Mouse (Mus musculus) forebrain, embryonic 15.5 days (tissue): ENCODE measurements around the gene Ears2. TPM values are rescaled to one million over a fixed set of nuclear protein-coding genes. Genes with fewer than 3 reads are reported as not detected.
A peak's percentile ranks its signal among the peaks of the same experiment; 100 is the strongest.

Source experiments
- ATAC-seq: fragments of 200-750 bp; cut with Nextera tagmentation; replicated peaks from 2 replicates; pipeline ENCODE4 v1.8.0; 2017; ENCODE audit warnings: mild to moderate bottlenecking, moderate TSS enrichment, moderate library complexity
- H3K27ac ChIP-seq: fragments of 300-500 bp; sonication (generic); replicated peaks from 2 replicates; pipeline ENCODE4 v1.5.1; 2015; ENCODE audit warnings: mild to moderate bottlenecking, inconsistent platforms
- H3K27me3 ChIP-seq: fragments of 300-500 bp; sonication (generic); 2 replicates; pipeline ENCODE4 v1.6.1; 2015; ENCODE audit warnings: inconsistent platforms
- H3K36me3 ChIP-seq: fragments of 300-500 bp; sonication (generic); 2 replicates; pipeline ENCODE4 v1.6.1; 2015; ENCODE audit warnings: mild to moderate bottlenecking, inconsistent platforms
- H3K4me1 ChIP-seq: fragments of 300-500 bp; sonication (generic); 2 replicates; pipeline ENCODE4 v1.6.1; 2015; ENCODE audit warnings: inconsistent platforms
- H3K4me2 ChIP-seq: fragments of 300-500 bp; sonication (generic); replicated peaks from 2 replicates; pipeline ENCODE4 v1.6.1; 2015; ENCODE audit warnings: mild to moderate bottlenecking, inconsistent platforms
- H3K4me3 ChIP-seq: fragments of 300-500 bp; sonication (generic); 2 replicates; pipeline ENCODE4 v1.5.1; 2015; ENCODE audit warnings: mild to moderate bottlenecking, inconsistent platforms
- H3K9ac ChIP-seq: fragments of 300-500 bp; sonication (generic); replicated peaks from 2 replicates; pipeline ENCODE4 v1.6.1; 2015; ENCODE audit warnings: mild to moderate bottlenecking, inconsistent platforms
- H3K9me3 ChIP-seq: fragments of 300-500 bp; sonication (generic); 2 replicates; pipeline ENCODE4 v1.6.1; 2016; ENCODE audit warnings: inconsistent platforms
- WGBS: fragments of 180-500 bp; shearing (Covaris S2); methylation state at CpG from one replicate; pipeline ENCODE4 v1.1.7; 2015; ENCODE audit warnings: mixed read lengths; 5-methylcytosine and 5-hydroxymethylcytosine counted together
- polyA plus RNA-seq: library from polyadenylated mRNA; unstranded; fragments of >200 nt; fragmentation: Nextera tagmentation; extraction: Ambion mirVana; gene quantifications from 2 replicates; pipeline ENCODE4 v1.2.1, GENCODE M21; 2015

Gene Ears2
- polyA plus RNA-seq, 1 experiment from 2014 or later = 11.6 TPM

DNA sequence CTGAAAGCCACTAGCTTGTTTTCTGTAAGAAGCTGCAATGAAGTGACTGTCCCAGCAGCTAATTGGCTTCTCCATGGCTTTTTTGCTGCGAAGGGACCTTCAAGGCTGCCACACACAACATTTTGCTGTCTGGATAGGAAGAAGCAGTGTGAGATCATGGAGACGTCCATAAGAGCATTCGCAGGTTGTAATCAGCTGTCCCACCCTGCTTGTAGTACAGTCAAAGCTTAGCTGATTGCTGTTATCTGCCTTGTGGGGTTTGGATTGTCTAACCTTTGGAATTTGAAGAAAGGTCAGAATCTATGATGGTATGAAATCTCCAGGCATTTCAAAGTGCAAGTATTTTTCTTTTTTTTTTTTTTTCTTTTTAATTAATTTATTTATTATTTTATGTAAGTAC is 7.3 kb upstream of the Ears2 start:
- Histone ChIP-seq H3K4me2 (no peak overlapping the region), H3K4me3 (no peak overlapping the region), H3K4me1 (peaks cover 4% of the 10 kb centered on the region), H3K9ac (no peak overlapping the region), H3K9me3 (no peaks in the 10 kb centered on the region), H3K27ac (no peak overlapping the region), H3K36me3 (peaks cover 93% of the 10 kb centered on the region), H3K27me3 (no peaks in the 10 kb centered on the region)
- 84% methylated on average over 3 of the region's 3 CpGs for WGBS
- ATAC-seq = no peak

DNA sequence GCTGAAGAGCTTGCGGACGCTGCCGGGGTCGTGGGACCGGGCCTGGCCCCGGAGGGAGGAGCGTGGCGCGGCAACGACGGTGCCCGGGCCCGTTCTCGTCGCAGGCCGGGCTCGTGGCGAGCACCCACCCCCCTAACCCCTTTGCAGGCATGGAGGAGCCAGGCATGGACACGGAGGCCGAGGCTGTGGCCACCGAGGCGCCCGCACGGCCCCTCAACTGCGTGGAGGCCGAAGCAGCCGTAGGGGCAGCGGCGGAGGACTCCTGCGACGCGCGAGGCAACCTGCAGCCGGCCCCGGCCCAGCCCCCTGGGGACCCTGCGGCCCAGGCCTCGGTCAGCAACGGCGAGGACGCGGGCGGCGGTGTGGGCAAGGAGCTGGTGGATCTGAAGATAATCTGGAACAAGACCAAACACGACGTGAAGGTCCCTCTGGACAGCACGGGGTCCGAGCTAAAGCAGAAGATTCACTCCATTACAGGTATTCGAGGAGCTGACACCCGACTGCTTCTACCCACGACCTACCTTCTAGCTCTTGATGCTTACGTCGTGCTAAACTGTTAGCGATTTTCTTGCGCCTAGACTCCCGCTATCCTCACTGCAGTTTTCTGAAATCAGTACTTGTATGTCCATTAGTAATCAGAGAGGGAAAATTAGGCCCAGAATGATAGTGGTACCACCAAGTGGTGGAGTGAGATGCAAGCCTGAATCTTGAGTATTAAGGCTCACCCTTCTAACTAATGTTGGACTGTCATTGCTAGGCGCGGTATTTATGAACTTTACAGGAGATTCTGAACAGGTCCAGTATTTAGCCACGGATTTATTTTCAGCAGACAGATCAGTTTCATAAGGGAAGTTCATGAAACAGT is 686 bp upstream of the Ears2 start:
- Histone ChIP-seq H3K9ac (peak overlapping the region; percentile 96), H3K4me3 (peak overlapping the region; percentile 99), H3K36me3 (peaks cover 39% of the 10 kb centered on the region), H3K4me2 (peak overlapping the region; percentile 54), H3K27ac (peak overlapping the region; percentile 98), H3K4me1 (peaks cover 32% of the 10 kb centered on the region), H3K27me3 (no peaks in the 10 kb centered on the region), H3K9me3 (no peaks in the 10 kb centered on the region)
- ATAC-seq = peak; percentile 51; the same call in 1 of the 2 replicates
- 2% methylated on average over 44 of the region's 58 CpGs for WGBS

DNA sequence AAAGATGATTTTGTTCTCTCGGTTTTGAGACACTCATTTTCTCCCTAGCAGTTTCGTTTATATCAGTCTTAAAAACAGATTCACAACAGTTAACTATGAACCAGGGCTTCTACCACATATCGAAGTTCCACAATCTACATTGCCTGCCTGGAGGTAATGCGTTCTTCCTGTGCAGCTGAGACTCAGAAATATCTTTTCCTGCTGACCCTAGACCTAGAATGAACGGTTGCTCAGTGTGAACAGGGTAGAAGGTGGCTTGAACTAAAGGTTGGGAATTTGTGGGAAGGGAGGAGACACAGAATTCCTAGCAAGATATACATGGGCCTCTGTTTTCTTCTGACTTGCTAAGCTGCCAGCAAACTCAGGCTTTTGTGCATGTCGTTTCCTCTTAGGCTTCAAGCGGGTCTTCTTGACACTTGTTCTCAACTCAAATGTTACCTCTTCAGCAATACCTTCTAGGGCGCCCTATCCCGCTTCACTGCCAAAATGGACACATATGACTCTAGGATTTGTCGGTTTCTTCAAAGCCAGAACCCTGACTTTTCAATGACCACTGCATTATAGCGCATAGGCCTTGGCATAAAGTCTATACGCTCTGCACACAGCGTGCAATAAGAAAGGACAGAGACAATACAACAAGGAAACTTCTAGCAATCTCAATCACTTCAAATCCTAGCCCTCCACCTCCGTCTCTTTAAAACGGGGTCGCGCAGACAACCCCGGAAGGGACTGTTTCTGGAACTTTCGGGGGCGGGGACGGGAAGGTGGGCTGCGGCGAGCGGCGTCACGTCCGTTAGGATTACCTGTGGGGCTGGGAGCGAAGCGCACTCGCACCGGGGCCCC is 740 bp downstream of the Ears2 start:
- WGBS = 18% methylated on average over 31 of the region's 31 CpGs
- peak overlapping the region; percentile 54 for H3K4me2 ChIP-seq
- no peak; the same call in 1 of the 2 replicates for ATAC-seq

DNA sequence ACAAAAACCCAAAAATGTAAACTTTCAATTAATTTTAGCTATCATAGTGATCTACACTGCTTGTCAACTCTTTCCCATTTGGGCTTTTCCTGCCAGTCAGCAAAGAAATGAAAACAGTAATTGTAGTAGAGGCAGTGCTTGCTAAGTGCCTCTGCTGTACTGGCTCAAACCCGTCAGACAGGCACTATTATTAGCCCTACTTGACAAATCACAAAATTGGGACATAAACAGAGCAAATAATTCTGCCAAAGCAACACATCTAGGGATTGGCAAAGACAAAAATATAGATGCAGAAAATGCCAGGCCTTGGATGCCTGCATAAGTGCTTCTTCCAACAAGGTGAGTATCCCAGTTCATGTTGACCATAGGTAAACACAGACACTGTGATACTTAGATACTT is 1.4 kb downstream of the Ears2 start:
- no peak for ATAC-seq
- H3K4me1 ChIP-seq = peaks cover 32% of the 10 kb centered on the region
- no peaks in the 10 kb centered on the region for H3K27me3 ChIP-seq
- H3K9me3 ChIP-seq = no peaks in the 10 kb centered on the region
- WGBS = 71% methylated on average over 1 of the region's 1 CpGs
- no peak overlapping the region for H3K27ac ChIP-seq
- H3K36me3 ChIP-seq = peaks cover 19% of the 10 kb centered on the region
- peak overlapping the region; percentile 54; the same call in 1 of the 2 replicates for H3K4me2 ChIP-seq
- peak overlapping the region; percentile 99; the same call in 1 of the 2 replicates for H3K4me3 ChIP-seq
- H3K9ac ChIP-seq = no peak overlapping the region

More for the DNA sequence above, 740 bp downstream of the Ears2 start:
- Histone ChIP-seq H3K9me3 (no peaks in the 10 kb centered on the region), H3K9ac (peak overlapping the region; percentile 96), H3K36me3 (peaks cover 25% of the 10 kb centered on the region), H3K4me3 (peak overlapping the region; percentile 99), H3K27me3 (no peaks in the 10 kb centered on the region), H3K4me1 (peaks cover 32% of the 10 kb centered on the region), H3K27ac (peak overlapping the region; percentile 98)

DNA sequence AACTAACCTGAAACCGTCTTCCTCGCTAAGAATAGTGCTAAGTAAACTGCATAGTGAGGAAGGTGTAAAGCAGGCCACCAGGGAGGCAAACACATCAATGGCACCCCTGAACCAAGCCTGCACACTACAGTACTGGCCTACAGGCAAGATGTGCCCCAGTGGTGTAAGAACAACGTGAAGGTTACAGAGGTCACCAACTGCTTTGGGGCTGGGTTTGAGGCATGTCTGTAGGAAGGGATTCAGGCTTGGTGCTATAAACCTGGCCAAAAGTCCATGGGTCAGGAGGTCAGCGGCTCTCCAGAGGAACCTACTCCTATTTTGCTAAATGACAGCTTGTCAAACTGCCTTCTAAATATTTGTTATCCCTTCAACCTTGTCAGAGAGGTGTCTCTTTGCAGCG is 10.4 kb downstream of the Ears2 start:
- no peaks in the 10 kb centered on the region for H3K4me1 ChIP-seq
- no peak overlapping the region for H3K27ac ChIP-seq
- no peaks in the 10 kb centered on the region for H3K27me3 ChIP-seq
- 95% methylated on average over 5 of the region's 5 CpGs for WGBS
- no peak for ATAC-seq
- H3K4me2 ChIP-seq = no peak overlapping the region
- H3K9ac ChIP-seq = no peak overlapping the region
- no peaks in the 10 kb centered on the region for H3K9me3 ChIP-seq
- no peak overlapping the region for H3K4me3 ChIP-seq
- peaks cover 8% of the 10 kb centered on the region; the same call in 1 of the 2 replicates for H3K36me3 ChIP-seq

DNA sequence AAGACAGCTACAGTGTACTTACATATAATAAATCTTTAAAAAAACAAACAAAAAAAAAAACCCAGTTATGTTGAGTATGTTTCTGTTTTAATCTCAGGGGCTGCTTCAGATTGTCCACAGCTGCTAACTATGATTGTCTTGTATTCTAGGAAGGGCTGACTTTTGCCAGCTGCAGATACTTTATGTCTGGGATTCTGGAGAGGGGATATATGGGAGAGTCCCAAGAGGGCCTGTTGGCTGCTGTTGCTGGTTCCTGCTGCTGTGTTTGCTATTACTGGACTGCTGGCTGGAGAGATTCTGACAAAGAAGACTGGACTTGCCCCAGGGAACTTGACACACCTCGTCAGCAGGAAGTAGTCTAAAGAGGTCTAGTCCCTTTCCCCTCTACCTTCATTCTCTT is 16.2 kb downstream of the Ears2 start:
- Histone ChIP-seq H3K36me3 (peaks cover 35% of the 10 kb centered on the region), H3K4me3 (no peak overlapping the region), H3K27me3 (no peaks in the 10 kb centered on the region), H3K9ac (no peak overlapping the region), H3K9me3 (no peaks in the 10 kb centered on the region), H3K27ac (no peak overlapping the region), H3K4me2 (no peak overlapping the region), H3K4me1 (no peaks in the 10 kb centered on the region)
- WGBS = 93% methylated on average over 1 of the region's 1 CpGs
- ATAC-seq = no peak

DNA sequence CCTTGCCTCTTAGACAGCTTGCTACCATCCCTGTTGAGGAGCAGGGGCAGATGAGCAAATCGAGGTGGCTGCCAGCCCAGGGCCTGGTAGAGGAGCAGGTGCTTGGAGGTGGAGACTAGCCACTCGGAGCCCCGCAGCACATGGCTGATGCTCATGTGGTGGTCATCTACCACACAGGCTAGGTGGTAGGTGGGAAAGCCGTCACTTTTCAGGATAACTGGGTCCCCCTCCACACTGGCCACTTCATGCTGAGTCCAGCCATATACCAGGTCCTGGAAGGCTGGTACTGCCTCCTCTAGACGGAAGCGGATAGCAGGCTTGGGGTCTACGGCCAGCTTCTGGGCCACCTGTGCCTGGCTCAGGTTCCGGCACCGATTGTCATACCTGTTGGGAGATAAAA is 18.9 kb downstream of the Ears2 start:
- no peaks in the 10 kb centered on the region for H3K9me3 ChIP-seq
- H3K4me2 ChIP-seq = no peak overlapping the region
- no peak overlapping the region for H3K27ac ChIP-seq
- no peak for ATAC-seq
- no peaks in the 10 kb centered on the region for H3K4me1 ChIP-seq
- no peaks in the 10 kb centered on the region for H3K27me3 ChIP-seq
- peaks cover 30% of the 10 kb centered on the region for H3K36me3 ChIP-seq
- H3K9ac ChIP-seq = no peak overlapping the region
- 95% methylated on average over 9 of the region's 9 CpGs for WGBS
- H3K4me3 ChIP-seq = no peak overlapping the region

DNA sequence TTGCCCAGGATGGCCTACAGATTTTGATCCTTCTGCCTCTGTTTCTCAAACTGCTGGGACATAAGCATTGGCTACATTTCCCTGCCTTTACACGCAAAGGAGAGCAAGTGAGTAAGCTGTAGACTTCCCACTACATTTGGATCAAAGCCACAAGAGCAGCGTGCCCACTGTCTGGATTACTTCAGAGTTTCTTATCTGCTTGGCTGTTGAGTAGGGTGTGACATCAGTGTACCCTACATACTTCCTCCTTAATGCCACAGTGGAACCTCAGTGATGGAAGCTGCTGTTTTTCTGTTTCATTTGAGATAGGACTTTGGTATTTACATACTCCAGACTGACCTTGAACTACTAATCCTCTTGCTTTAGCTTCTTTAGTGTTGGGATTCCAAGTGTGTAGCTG is 20.2 kb downstream of the Ears2 start:
- 93% methylated on average over 2 of the region's 2 CpGs for WGBS
- H3K4me1 ChIP-seq = no peaks in the 10 kb centered on the region
- H3K9ac ChIP-seq = no peak overlapping the region
- H3K9me3 ChIP-seq = no peaks in the 10 kb centered on the region
- H3K4me3 ChIP-seq = no peak overlapping the region
- peaks cover 31% of the 10 kb centered on the region for H3K36me3 ChIP-seq
- H3K4me2 ChIP-seq = no peak overlapping the region
- H3K27me3 ChIP-seq = no peaks in the 10 kb centered on the region
- no peak for ATAC-seq
- no peak overlapping the region for H3K27ac ChIP-seq

DNA sequence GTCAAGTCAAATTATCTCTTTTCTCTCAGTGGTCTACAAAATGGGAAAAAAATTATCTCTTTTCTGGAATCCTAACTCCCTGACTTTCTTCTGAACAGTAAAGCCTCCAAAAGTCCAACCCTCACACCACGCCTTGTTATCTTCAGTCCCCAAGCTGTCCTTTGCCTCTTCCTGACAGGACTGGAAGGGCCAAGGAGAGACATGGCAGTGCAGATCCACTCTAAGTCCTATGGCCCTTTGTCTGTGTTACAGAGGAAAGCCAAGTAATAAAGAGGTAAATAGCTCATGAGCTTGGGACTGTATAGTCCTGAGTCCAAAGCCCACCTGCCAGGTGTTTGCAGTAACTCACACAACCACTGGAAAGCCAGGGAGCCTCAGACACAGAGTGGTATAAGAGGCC is 21.4 kb downstream of the Ears2 start:
- no peak overlapping the region for H3K9ac ChIP-seq
- 93% methylated on average over 1 of the region's 1 CpGs for whole genome bisulfite sequencing
- H3K4me2 ChIP-seq = no peak overlapping the region
- no peak overlapping the region for H3K27ac ChIP-seq
- H3K27me3 ChIP-seq = no peaks in the 10 kb centered on the region
- no peak for ATAC-seq
- H3K4me3 ChIP-seq = no peak overlapping the region
- H3K36me3 ChIP-seq = peaks cover 26% of the 10 kb centered on the region
- H3K4me1 ChIP-seq = no peaks in the 10 kb centered on the region
- no peaks in the 10 kb centered on the region for H3K9me3 ChIP-seq

DNA sequence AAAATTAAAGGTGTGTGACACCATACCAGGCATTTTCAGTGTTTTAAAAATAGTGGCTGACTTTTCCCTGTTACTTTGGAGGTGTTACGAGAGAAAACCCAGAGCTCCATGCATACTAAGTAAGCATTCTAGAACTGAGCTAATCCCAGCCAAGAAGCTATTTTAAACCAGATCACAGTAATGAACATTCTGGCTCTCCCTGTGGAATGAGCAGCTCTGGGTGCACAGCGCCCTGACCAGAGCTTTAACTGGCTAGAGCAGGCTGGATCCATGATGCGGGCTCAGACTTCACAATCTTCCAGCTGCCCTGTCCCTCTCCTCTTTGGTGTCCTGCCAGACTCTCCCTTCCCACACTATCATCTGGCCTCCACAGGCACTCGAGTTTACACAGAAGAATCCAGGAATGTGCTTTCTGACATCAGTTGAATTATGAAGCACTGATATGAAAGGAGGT is 21.9 kb downstream of the Ears2 start:
- Histone ChIP-seq H3K27me3 (no peaks in the 10 kb centered on the region), H3K9me3 (no peaks in the 10 kb centered on the region), H3K4me2 (no peak overlapping the region), H3K36me3 (peaks cover 26% of the 10 kb centered on the region), H3K9ac (no peak overlapping the region), H3K27ac (no peak overlapping the region), H3K4me1 (no peaks in the 10 kb centered on the region), H3K4me3 (no peak overlapping the region)
- 91% methylated on average over 4 of the region's 4 CpGs for WGBS
- ATAC-seq = no peak

DNA sequence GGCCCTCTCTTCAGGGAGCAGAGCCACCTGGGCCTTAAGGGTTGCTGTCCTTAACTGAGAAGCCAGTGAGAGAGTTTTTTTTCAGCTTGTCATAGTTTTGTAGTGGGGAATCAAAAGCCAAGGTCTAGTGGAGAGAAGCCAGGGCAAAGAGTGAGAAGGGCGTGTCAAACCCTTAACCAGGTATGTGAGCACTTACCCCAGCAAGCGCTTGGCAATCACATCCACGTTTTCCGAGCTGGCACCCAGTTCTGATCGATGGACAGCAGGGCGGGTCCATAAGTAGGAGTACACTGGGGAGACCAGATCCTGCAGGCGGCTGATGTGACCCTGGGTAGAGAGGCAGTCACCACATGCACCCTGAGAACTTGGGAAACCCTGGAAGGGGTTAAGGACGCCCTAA is 23.0 kb downstream of the Ears2 start:
- Histone ChIP-seq H3K4me1 (no peaks in the 10 kb centered on the region), H3K36me3 (peaks cover 26% of the 10 kb centered on the region), H3K27ac (no peak overlapping the region), H3K4me2 (no peak overlapping the region), H3K9ac (no peak overlapping the region), H3K9me3 (no peaks in the 10 kb centered on the region), H3K4me3 (no peak overlapping the region), H3K27me3 (no peaks in the 10 kb centered on the region)
- WGBS = 92% methylated on average over 8 of the region's 8 CpGs
- ATAC-seq = no peak

DNA sequence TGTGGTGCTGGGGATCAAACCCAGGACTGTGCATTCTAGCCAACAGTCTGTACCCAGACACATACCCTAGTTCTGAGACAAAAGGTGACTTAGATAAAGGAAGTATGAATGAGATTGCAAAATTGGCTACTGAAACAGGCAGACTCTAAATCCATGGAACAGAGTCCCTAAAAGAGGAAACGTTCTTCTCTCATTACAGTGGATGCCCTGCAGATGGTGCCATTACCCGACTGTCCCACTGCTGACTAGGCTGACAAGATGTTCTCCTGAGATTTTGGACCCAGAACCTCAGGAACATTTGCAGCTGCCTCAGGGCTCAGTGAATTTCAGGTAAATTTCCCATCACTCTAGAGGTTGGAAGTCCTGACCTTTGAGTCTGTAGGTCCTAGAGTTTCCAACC is 32.7 kb downstream of the Ears2 start:
- H3K27ac ChIP-seq = no peak overlapping the region
- H3K9me3 ChIP-seq = no peaks in the 10 kb centered on the region
- no peak overlapping the region for H3K4me2 ChIP-seq
- no peaks in the 10 kb centered on the region for H3K27me3 ChIP-seq
- ATAC-seq = no peak
- no peaks in the 10 kb centered on the region for H3K4me1 ChIP-seq
- H3K4me3 ChIP-seq = no peak overlapping the region
- WGBS = 37% methylated on average over 2 of the region's 2 CpGs
- no peak overlapping the region for H3K9ac ChIP-seq
- H3K36me3 ChIP-seq = peaks cover 5% of the 10 kb centered on the region; the same call in 1 of the 2 replicates
